Mouse (Mus musculus) bone marrow, adult 2 months (tissue): ENCODE measurements at regions not wholly inside any gene's neighbourhood (a gene's known extent, or its start where the extent isn't known, plus 50 kb on each side); places are given as distances from the start of the nearest gene placed in this dataset.

Source experiments
- CTCF ChIP-seq: fragments of 200-500 bp; IDR thresholded peaks from 2 replicates; pipeline ENCODE4 v1.5.1; 2011; ENCODE audit warnings: low read length, control low read depth; ENCODE audit not compliant: control insufficient read depth, insufficient read depth
- POLR2A ChIP-seq: fragments of 200-500 bp; IDR thresholded peaks from 2 replicates; pipeline ENCODE4 v1.6.1; 2011; ENCODE audit warnings: low read depth, mild to moderate bottlenecking, control low read depth, low read length, borderline replicate concordance; ENCODE audit not compliant: control insufficient read depth

GRCm38 (mm10) chr6:31131716-31132115, 172.8 kb upstream of the Klf14 start:
- TF ChIP-seq POLR2A (no peak), CTCF (no peak)
